ENCODE assay signal across 8 mouse cellular contexts in genomic region chr13:108159241-108159575, GRCm38 (mm10). TPM values are rescaled to one million over a fixed set of nuclear protein-coding genes. Genes with fewer than 3 reads are reported as not detected.
DNase-seq lines count a peak whose midpoint lies in the region; ATAC-seq and TF ChIP-seq lines count a peak whose summit lies in the region.

No protein-coding gene starts in this region.

- H3K27me3 ChIP-seq in heart, embryonic 10.5 days (ENCODE audit: insufficient read depth, poor library complexity, severe bottlenecking): no peaks in the 10 kb centered on the region
- H3K27me3 ChIP-seq in C2C12 (ENCODE audit: control insufficient read depth, insufficient read depth, insufficient read length): no peaks in the 10 kb centered on the region
- no peaks in the 10 kb centered on the region for H3K27me3 ChIP-seq in forebrain, embryonic 13.5 days
- no peaks in the 10 kb centered on the region for H3K27me3 ChIP-seq in liver, embryonic 15.5 days

- peak overlapping the region; percentile 69 for H3K9ac ChIP-seq in forebrain, embryonic 13.5 days
- H3K9ac ChIP-seq in liver, embryonic 15.5 days: peak overlapping the region; percentile 67

- ATAC-seq in forebrain, embryonic 13.5 days: no peak
- no peak for ATAC-seq in liver, embryonic 15.5 days (ENCODE audit: insufficient read depth)
- no peak for ATAC-seq in CD4-positive, CD25-positive, alpha-beta regulatory T cell, adult 4 months
- no peak for ATAC-seq in monocyte, adult 5-6 weeks (replicated peaks; ENCODE audit: insufficient number of reproducible peaks, low FRiP score, low TSS enrichment, poor library complexity, severe bottlenecking)

- no peak for DNase-seq in heart, embryonic 10.5 days (ENCODE audit: low spot score)
- DNase-seq in heart, postnatal 14 days: no peak
- no peak for DNase-seq in adrenal gland, postnatal 25 days

- H3K79me2 ChIP-seq in C2C12 (ENCODE audit: control insufficient read depth, insufficient read depth): peaks cover 67% of the 10 kb centered on the region

- intact Hi-C loops in heart, postnatal 14 days (cut with DNase I): loop anchor here (2.0 to 10.0 kb wide), 5 partner anchors 158 to 1053 kb away; partner anchors contain the start of gene Depdc1b

- peaks cover 12% of the 10 kb centered on the region; the same call in 1 of the 2 replicates for H3K4me1 ChIP-seq in heart, embryonic 10.5 days
- peaks cover 16% of the 10 kb centered on the region for H3K4me1 ChIP-seq in forebrain, embryonic 13.5 days
- H3K4me1 ChIP-seq in liver, embryonic 15.5 days (replicated peaks): peaks cover 30% of the 10 kb centered on the region

- TF ChIP-seq CTCF in C2C12 (IDR thresholded peaks at IDR 0.05; ENCODE audit: control insufficient read depth, insufficient read depth, insufficient read length): no peak

- H3K79me3 ChIP-seq in C2C12 (ENCODE audit: low read depth): peaks cover 18% of the 10 kb centered on the region

- H3K27ac ChIP-seq in heart, embryonic 10.5 days: peak overlapping the region; percentile 86; the same call in 1 of the 2 replicates
- H3K27ac ChIP-seq in forebrain, embryonic 13.5 days: no peak overlapping the region
- H3K27ac ChIP-seq in liver, embryonic 15.5 days (replicated peaks): peak overlapping the region; percentile 29; the same call in 1 of the 2 replicates

- H3ac ChIP-seq in C2C12 (ENCODE audit: control insufficient read depth, insufficient read length, low read depth): peak overlapping the region; percentile 78

- peak overlapping the region; percentile 96 for H3K4me3 ChIP-seq in heart, embryonic 10.5 days
- peak overlapping the region; percentile 68 for H3K4me3 ChIP-seq in C2C12 (ENCODE audit: insufficient read depth, poor library complexity, severe bottlenecking)
- H3K4me3 ChIP-seq in forebrain, embryonic 13.5 days: peak overlapping the region; percentile 88
- H3K4me3 ChIP-seq in liver, embryonic 15.5 days (replicated peaks): peak overlapping the region; percentile 91

- no peaks in the 10 kb centered on the region for H3K9me3 ChIP-seq in heart, embryonic 10.5 days
- H3K9me3 ChIP-seq in forebrain, embryonic 13.5 days (replicated peaks): no peaks in the 10 kb centered on the region
- no peaks in the 10 kb centered on the region for H3K9me3 ChIP-seq in liver, embryonic 15.5 days (replicated peaks)

- peak overlapping the region; percentile 89 for H3K4me2 ChIP-seq in forebrain, embryonic 13.5 days
- peak overlapping the region; percentile 91 for H3K4me2 ChIP-seq in liver, embryonic 15.5 days

- WGBS in heart, embryonic 10.5 days: 7% methylated on average over 8 of the region's 8 CpGs
- 5% methylated on average over 8 of the region's 8 CpGs for WGBS in forebrain, embryonic 13.5 days
- 3% methylated on average over 8 of the region's 8 CpGs for whole genome bisulfite sequencing in liver, embryonic 15.5 days (ENCODE audit: insufficient replicate concordance)

- peaks cover 12% of the 10 kb centered on the region; the same call in 1 of the 2 replicates for H3K36me3 ChIP-seq in heart, embryonic 10.5 days
- peaks cover 13% of the 10 kb centered on the region for H3K36me3 ChIP-seq in C2C12 (ENCODE audit: control insufficient read depth, insufficient read depth)
- peaks cover 16% of the 10 kb centered on the region for H3K36me3 ChIP-seq in forebrain, embryonic 13.5 days (ENCODE audit: poor library complexity, severe bottlenecking)
- 0 out of 2 replicates have a peak, but pooled peaks cover 5% of the 10 kb centered on the region for H3K36me3 ChIP-seq in liver, embryonic 15.5 days (replicated peaks)

TF ChIP-seq in C2C12, 6 proteins besides CTCF, POLR2A, EP300 and RAD21:
- TF ChIP-seq CEBPB (IDR thresholded peaks at IDR 0.05; ENCODE audit: low read depth): no peak
- no peak for TF ChIP-seq MAX (IDR thresholded peaks at IDR 0.05)
- TF ChIP-seq MYOG (IDR thresholded peaks at IDR 0.05; ENCODE audit: control insufficient read depth, extremely low read depth, insufficient read length): no peak
- TF ChIP-seq USF1 (IDR thresholded peaks at IDR 0.05; ENCODE audit: low read depth): no peak
- TF ChIP-seq FOSL1 (IDR thresholded peaks at IDR 0.05; ENCODE audit: insufficient read depth, low read length, poor library complexity, severe bottlenecking): no peak

RNA-seq across cellular contexts. Expression of gene Ercc8, which starts 0.7 kb away (rescaled TPM):
- 13.4 and 20.3 TPM in 2 replicates for polyA plus RNA-seq in heart, embryonic 10.5 days (2016; fragmentation: Nextera tagmentation; extraction: Ambion mirVana)
- total RNA-seq in heart, postnatal 14 days (2021): 1 to 10 TPM; 7.5 to 8.9 TPM
- 6.7 TPM for polyA plus RNA-seq in C2C12 (2012; fragmentation: generic; extraction: Trizol)
- polyA plus RNA-seq in forebrain, embryonic 13.5 days (2015; fragmentation: Nextera tagmentation; extraction: Ambion mirVana): 25.6 and 27.8 TPM in 2 replicates
- 6.2 and 7.4 TPM in 2 replicates for polyA plus RNA-seq in liver, embryonic 15.5 days (2015; fragmentation: Nextera tagmentation; extraction: Ambion mirVana)
- 9.1 and 13.2 TPM in 2 replicates for total RNA-seq in adrenal gland, postnatal 25 days (2021)
- 10 to 100 TPM; 11.0 to 13.6 TPM for polyA plus RNA-seq in CD4-positive, CD25-positive, alpha-beta regulatory T cell, adult 4 months (2017; shearing (Covaris generic))
- total RNA-seq in monocyte, adult 5-6 weeks (2017): 5.8 to 15.7 TPM (median 8.4 TPM) in 3 replicates

RNA-seq across cellular contexts. Expression of gene Ndufaf2, which starts 0.8 kb away (rescaled TPM):
- 60.4 and 73.5 TPM in 2 replicates for polyA plus RNA-seq in heart, embryonic 10.5 days (2016; fragmentation: Nextera tagmentation; extraction: Ambion mirVana)
- total RNA-seq in heart, postnatal 14 days (2021): 10 to 100 TPM; 21.0 to 21.2 TPM
- 40.2 TPM for polyA plus RNA-seq in C2C12 (2012; fragmentation: generic; extraction: Trizol)
- 85.9 and 88.7 TPM in 2 replicates for polyA plus RNA-seq in forebrain, embryonic 13.5 days (2015; fragmentation: Nextera tagmentation; extraction: Ambion mirVana)
- polyA plus RNA-seq in liver, embryonic 15.5 days (2015; fragmentation: Nextera tagmentation; extraction: Ambion mirVana): 19.5 and 23.8 TPM in 2 replicates
- 31.7 and 46.4 TPM in 2 replicates for total RNA-seq in adrenal gland, postnatal 25 days (2021)
- 10 to 100 TPM; 39.7 to 40.4 TPM for polyA plus RNA-seq in CD4-positive, CD25-positive, alpha-beta regulatory T cell, adult 4 months (2017; shearing (Covaris generic))
- 11.4 to 19.9 TPM (median 19.1 TPM) in 3 replicates for total RNA-seq in monocyte, adult 5-6 weeks (2017)

RNA-seq across cellular contexts. Expression of gene Elovl7, which starts 55.0 kb away (rescaled TPM):
- 1.2 and 1.6 TPM in 2 replicates for polyA plus RNA-seq in heart, embryonic 10.5 days (2016; fragmentation: Nextera tagmentation; extraction: Ambion mirVana)
- under 1 TPM; 0.17 to 0.26 TPM for total RNA-seq in heart, postnatal 14 days (2021)
- 0.51 TPM for polyA plus RNA-seq in C2C12 (2012; fragmentation: generic; extraction: Trizol)
- 0.86 and 1.3 TPM in 2 replicates for polyA plus RNA-seq in forebrain, embryonic 13.5 days (2015; fragmentation: Nextera tagmentation; extraction: Ambion mirVana)
- 2.0 and 2.1 TPM in 2 replicates for polyA plus RNA-seq in liver, embryonic 15.5 days (2015; fragmentation: Nextera tagmentation; extraction: Ambion mirVana)
- 2.6 TPM in 2 replicates for total RNA-seq in adrenal gland, postnatal 25 days (2021)
- under 1 TPM; 0.15 to 0.22 TPM for polyA plus RNA-seq in CD4-positive, CD25-positive, alpha-beta regulatory T cell, adult 4 months (2017; shearing (Covaris generic))
- total RNA-seq in monocyte, adult 5-6 weeks (2017): 1.7 to 8.5 TPM (median 3.8 TPM) in 3 replicates
